Comparison of ENCODE assay signal across 9 mouse cellular contexts in the genomic region with DNA sequence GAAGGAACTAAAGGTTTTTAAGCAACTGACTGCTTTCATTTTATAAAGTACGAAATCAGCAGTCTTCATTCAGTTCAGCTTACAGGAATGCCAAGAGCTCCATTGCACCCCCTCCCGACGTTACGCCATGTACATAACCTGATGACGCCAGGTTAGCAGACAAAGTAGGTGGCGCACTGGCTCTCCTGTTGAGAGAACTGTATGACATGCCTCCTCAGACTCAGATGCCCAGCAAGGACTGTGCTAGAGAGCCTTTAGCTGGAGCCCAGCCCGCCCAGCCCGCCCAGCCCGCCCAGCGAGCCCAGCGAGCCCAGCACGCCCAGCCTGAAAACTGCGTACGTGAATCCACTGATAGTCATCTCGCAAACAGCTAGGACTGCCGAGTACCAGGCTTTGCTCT. TPM values are rescaled to one million over a fixed set of nuclear protein-coding genes. Genes with fewer than 3 reads are reported as not detected.
A peak's percentile ranks its signal among the peaks of the same experiment; 100 is the strongest.
DNase-seq lines count a peak whose midpoint lies in the region; ATAC-seq and TF ChIP-seq lines count a peak whose summit lies in the region.
"Had no signal": no experiment of that assay in that cellular context is flagged by ENCODE, and none has a peak within 500 bp of the region (broad histone marks: within the 10 kb centered on the region; RNA-seq: fewer than 3 reads in every experiment).

No protein-coding gene starts in this region.

- no peaks in the 10 kb centered on the region for H3K9me3 ChIP-seq in midbrain, postnatal 0 days (ENCODE audit: low read length)
- no peaks in the 10 kb centered on the region for H3K9me3 ChIP-seq in midbrain, embryonic 16.5 days (replicated peaks; ENCODE audit: control insufficient read depth, low read length, poor library complexity, severe bottlenecking)
- no peaks in the 10 kb centered on the region; the same call in 1 of the 2 replicates for H3K9me3 ChIP-seq in intestine, postnatal 0 days (ENCODE audit: control insufficient read depth)
- H3K9me3 ChIP-seq in lung, embryonic 15.5 days = no peaks in the 10 kb centered on the region

- no peaks in the 10 kb centered on the region for H3K27me3 ChIP-seq in midbrain, postnatal 0 days (ENCODE audit: insufficient read depth, low read length)
- no peaks in the 10 kb centered on the region for H3K27me3 ChIP-seq in midbrain, embryonic 16.5 days (ENCODE audit: control insufficient read depth, insufficient read depth, low read depth, low read length)
- no peaks in the 10 kb centered on the region for H3K27me3 ChIP-seq in intestine, postnatal 0 days (replicated peaks; ENCODE audit: control insufficient read depth, insufficient read depth, low read length)
- H3K27me3 ChIP-seq in lung, embryonic 15.5 days = no peaks in the 10 kb centered on the region
- H3K27me3 ChIP-seq: neural tube, embryonic 12.5 days had no signal

- no peak overlapping the region for H3K4me2 ChIP-seq in midbrain, postnatal 0 days (ENCODE audit: low read depth, low read length, poor library complexity, severe bottlenecking)
- H3K4me2 ChIP-seq in midbrain, embryonic 16.5 days (ENCODE audit: low read length) = no peak overlapping the region
- H3K4me2 ChIP-seq in intestine, postnatal 0 days (replicated peaks; ENCODE audit: low read depth) = peak overlapping the region; percentile 28; the same call in 1 of the 2 replicates
- H3K4me2 ChIP-seq in lung, embryonic 15.5 days = peak overlapping the region; percentile 35
- H3K4me2 ChIP-seq: neural tube, embryonic 12.5 days had no signal

- peak; percentile 20; the same call in 1 of the 2 replicates for TF ChIP-seq CTCF in midbrain, postnatal 0 days (IDR thresholded peaks at IDR 0.05)
- no peak; the same call in 1 of the 2 replicates for TF ChIP-seq CTCF in gastrocnemius, adult 2 months (IDR thresholded peaks at IDR 0.05)
- peak; percentile 51 for TF ChIP-seq CTCF in intestine, postnatal 0 days (IDR thresholded peaks at IDR 0.05; ENCODE audit: low read depth)

- no peaks in the 10 kb centered on the region for H3K4me1 ChIP-seq in midbrain, postnatal 0 days (ENCODE audit: insufficient read depth, low read length)
- no peaks in the 10 kb centered on the region for H3K4me1 ChIP-seq in midbrain, embryonic 16.5 days (ENCODE audit: control insufficient read depth, insufficient read depth, low read length)
- no peaks in the 10 kb centered on the region for H3K4me1 ChIP-seq in intestine, postnatal 0 days (replicated peaks; ENCODE audit: control insufficient read depth, insufficient read depth, low read length)
- no peaks in the 10 kb centered on the region for H3K4me1 ChIP-seq in lung, embryonic 15.5 days
- H3K4me1 ChIP-seq: neural tube, embryonic 12.5 days had no signal

- no peak overlapping the region for H3K4me3 ChIP-seq in midbrain, postnatal 0 days (ENCODE audit: low read depth, low read length)
- no peak overlapping the region for H3K4me3 ChIP-seq in midbrain, embryonic 16.5 days (ENCODE audit: low read depth, low read length)
- H3K4me3 ChIP-seq in gastrocnemius, adult 2 months = peak overlapping the region; percentile 58
- no peak overlapping the region for H3K4me3 ChIP-seq in intestine, postnatal 0 days (ENCODE audit: low read depth, low read length)
- no peak overlapping the region for H3K4me3 ChIP-seq in lung, embryonic 15.5 days
- H3K4me3 ChIP-seq: neural tube, embryonic 12.5 days had no signal

- no peak for DNase-seq in midbrain, postnatal 0 days (ENCODE audit: low spot score)
- peak; percentile 52 for DNase-seq in gastrocnemius, adult 2 months
- peak; percentile 64 to 75 for DNase-seq in thymus, postnatal 36 days
- DNase-seq in layer of hippocampus, postnatal 10 days (ENCODE audit: low spot score in 2 of 2) = no peak

- H3K27ac ChIP-seq in midbrain, postnatal 0 days (ENCODE audit: low read depth, low read length) = no peak overlapping the region
- no peak overlapping the region for H3K27ac ChIP-seq in midbrain, embryonic 16.5 days (ENCODE audit: low read length)
- peak overlapping the region; percentile 46 for H3K27ac ChIP-seq in gastrocnemius, adult 2 months
- H3K27ac ChIP-seq in intestine, postnatal 0 days (ENCODE audit: low read depth, low read length) = no peak overlapping the region
- H3K27ac ChIP-seq in lung, embryonic 15.5 days = no peak overlapping the region; the same call in 1 of the 2 replicates
- H3K27ac ChIP-seq: neural tube, embryonic 12.5 days had no signal

- H3K36me3 ChIP-seq in midbrain, postnatal 0 days (ENCODE audit: insufficient read depth, low read length) = peaks cover 11% of the 10 kb centered on the region; the same call in 1 of the 2 replicates
- peaks cover 3% of the 10 kb centered on the region; the same call in 1 of the 2 replicates for H3K36me3 ChIP-seq in midbrain, embryonic 16.5 days (ENCODE audit: control insufficient read depth, insufficient read depth, low read length)
- H3K36me3 ChIP-seq in intestine, postnatal 0 days (ENCODE audit: control insufficient read depth, insufficient read depth) = peaks cover 11% of the 10 kb centered on the region; the same call in 1 of the 2 replicates
- H3K36me3 ChIP-seq in lung, embryonic 15.5 days = no peaks in the 10 kb centered on the region

- WGBS in midbrain, postnatal 0 days = 64% methylated on average over 16 of the region's 16 CpGs
- 69% methylated on average over 16 of the region's 16 CpGs for WGBS in midbrain, embryonic 16.5 days
- 59% methylated on average over 16 of the region's 16 CpGs for WGBS in intestine, postnatal 0 days
- 25% methylated on average over 16 of the region's 16 CpGs for WGBS in lung, embryonic 15.5 days

- intact Hi-C loops in gastrocnemius, adult 2 months (cut with DNase I) = loop anchor here (5.0 kb wide), 1 partner anchor 62 kb away; no protein-coding TSS in a partner anchor

- H3K9ac ChIP-seq in midbrain, postnatal 0 days (replicated peaks; ENCODE audit: low read length, poor library complexity, severe bottlenecking) = no peak overlapping the region
- H3K9ac ChIP-seq in midbrain, embryonic 16.5 days (ENCODE audit: low read depth, low read length) = no peak overlapping the region
- H3K9ac ChIP-seq in intestine, postnatal 0 days (ENCODE audit: low read depth, low read length) = no peak overlapping the region
- no peak overlapping the region for H3K9ac ChIP-seq in lung, embryonic 15.5 days
- H3K9ac ChIP-seq: neural tube, embryonic 12.5 days had no signal

- ATAC-seq in midbrain, postnatal 0 days (ENCODE audit: low FRiP score) = 0 out of 2 replicates have a peak, but pooled peaks have one; percentile 14
- ATAC-seq in midbrain, embryonic 16.5 days = no peak
- ATAC-seq in intestine, postnatal 0 days = 0 out of 2 replicates have a peak, but pooled peaks have one; percentile 41
- peak; percentile 88 for ATAC-seq in lung, embryonic 15.5 days (ENCODE audit: borderline replicate concordance, extremely low read depth, low FRiP score, low TSS enrichment)
- no peak; the same call in 1 of the 2 replicates for ATAC-seq in megakaryocyte-erythroid progenitor cell, adult 5-6 weeks (replicated peaks; ENCODE audit: low FRiP score, low TSS enrichment, poor library complexity, severe bottlenecking)

RNA-seq across cellular contexts. Expression of a gene that starts 11.3 kb away (rescaled TPM):
- total RNA-seq in midbrain, postnatal 0 days (2014; rRNA removed) = 1.1 and 15.6 TPM in 2 replicates
- polyA plus RNA-seq in midbrain, postnatal 0 days (2015; fragmentation: Nextera tagmentation; extraction: Ambion mirVana) = 1.5 and 1.6 TPM in 2 replicates
- polyA plus RNA-seq in midbrain, embryonic 16.5 days (2015; fragmentation: Nextera tagmentation; extraction: Ambion mirVana) = 2.0 and 2.5 TPM in 2 replicates
- under 1 TPM; 0.18 to 0.50 TPM for total RNA-seq in gastrocnemius, adult 2 months (2021)
- polyA plus RNA-seq in intestine, postnatal 0 days (2015; fragmentation: Nextera tagmentation; extraction: Ambion mirVana) = 0.69 and 0.98 TPM in 2 replicates
- 5.2 and 5.3 TPM in 2 replicates for polyA plus RNA-seq in lung, embryonic 15.5 days (2015; fragmentation: Nextera tagmentation; extraction: Ambion mirVana)
- total RNA-seq in megakaryocyte-erythroid progenitor cell, adult 5-6 weeks (2014; fragmentation: Nextera tagmentation) = not detected in 2 replicates
- not detected in 2 replicates for total RNA-seq in megakaryocyte-erythroid progenitor cell, adult 5-6 weeks (2017)
- 1 to 10 TPM; 4.2 to 4.5 TPM for total RNA-seq in layer of hippocampus, postnatal 10 days (2021)

RNA-seq across cellular contexts. Expression of a gene that starts 49.7 kb away (rescaled TPM):
- 95.0 and 144 TPM in 2 replicates for total RNA-seq in midbrain, postnatal 0 days (2014; rRNA removed)
- polyA plus RNA-seq in midbrain, postnatal 0 days (2015; fragmentation: Nextera tagmentation; extraction: Ambion mirVana) = 32.2 and 32.5 TPM in 2 replicates
- polyA plus RNA-seq in midbrain, embryonic 16.5 days (2015; fragmentation: Nextera tagmentation; extraction: Ambion mirVana) = 33.7 and 34.1 TPM in 2 replicates
- under 1 TPM; 0.36 to 0.73 TPM for total RNA-seq in gastrocnemius, adult 2 months (2021)
- polyA plus RNA-seq in intestine, postnatal 0 days (2015; fragmentation: Nextera tagmentation; extraction: Ambion mirVana) = 2.9 and 3.1 TPM in 2 replicates
- polyA plus RNA-seq in lung, embryonic 15.5 days (2015; fragmentation: Nextera tagmentation; extraction: Ambion mirVana) = 4.2 and 5.0 TPM in 2 replicates
- 0.37 and 2.0 TPM in 2 replicates for total RNA-seq in megakaryocyte-erythroid progenitor cell, adult 5-6 weeks (2014; fragmentation: Nextera tagmentation)
- total RNA-seq in megakaryocyte-erythroid progenitor cell, adult 5-6 weeks (2017) = 1.6 and 2.9 TPM in 2 replicates
- total RNA-seq in layer of hippocampus, postnatal 10 days (2021) = 100 to 1,000 TPM in 1 of 2 experiments, 10 to 100 TPM in 1; 93.1 to 132 TPM

Comparison
In these comparisons a context has a peak if more than half of its experiments do, and no peak if none do; other contexts are left out.
1. ATAC-seq: peak in midbrain, postnatal 0 days (single experiment), intestine, postnatal 0 days (single experiment) and lung, embryonic 15.5 days (single experiment); none in midbrain, embryonic 16.5 days (single experiment) and megakaryocyte-erythroid progenitor cell, adult 5-6 weeks (single experiment).
2. DNase-seq: peak in gastrocnemius, adult 2 months (single experiment) and thymus, postnatal 36 days (2 of 2); none in midbrain, postnatal 0 days (single experiment) and layer of hippocampus, postnatal 10 days (0 of 2).
3. H3K4me2 ChIP-seq: peak in intestine, postnatal 0 days (single experiment) and lung, embryonic 15.5 days (single experiment); none in midbrain, postnatal 0 days (single experiment) and midbrain, embryonic 16.5 days (single experiment).
4. RNA of a gene that starts 49.7 kb away (total RNA-seq): 95.0 to 144 TPM in midbrain, postnatal 0 days and 93.1 to 132 TPM in layer of hippocampus, postnatal 10 days; 0.37 to 2.9 TPM in megakaryocyte-erythroid progenitor cell, adult 5-6 weeks and 0.36 to 0.73 TPM in gastrocnemius, adult 2 months; every median in the first group is over 10 times any median in the second.